Mouse (Mus musculus) stomach, postnatal 0 days (tissue): ENCODE results near the gene Stag1. TPM values are rescaled to one million over a fixed set of nuclear protein-coding genes. Genes with fewer than 3 reads are reported as not detected.

ENCODE experiments used
- ATAC-seq: fragments of 200-750 bp; cut with Nextera tagmentation; 2 replicates; pipeline ENCODE4 v1.8.0; 2017; ENCODE audit not compliant: low FRiP score, low TSS enrichment
- DNase-seq: peaks from one replicate; pipeline ENCODE4 v3.0.0-alpha.2; 2016; ENCODE audit warnings: low spot score
- H3K27ac ChIP-seq: fragments of 300-500 bp; sonication (generic); replicated peaks from 2 replicates; pipeline ENCODE4 v1.5.1; 2014; ENCODE audit warnings: mild to moderate bottlenecking, control low read depth
- H3K27me3 ChIP-seq: fragments of 300-500 bp; sonication (generic); 2 replicates; pipeline ENCODE4 v1.6.1; 2014; ENCODE audit warnings: low read length; ENCODE audit not compliant: control insufficient read depth, insufficient read depth
- H3K36me3 ChIP-seq: fragments of 300-500 bp; sonication (generic); 2 replicates; pipeline ENCODE4 v1.6.1; 2014; ENCODE audit warnings: low read length, mixed read lengths; ENCODE audit not compliant: control insufficient read depth, insufficient read depth
- H3K4me1 ChIP-seq: fragments of 300-500 bp; sonication (generic); replicated peaks from 2 replicates; pipeline ENCODE4 v1.6.1; 2014; ENCODE audit warnings: antibody characterized with exemption; ENCODE audit not compliant: control insufficient read depth, insufficient read depth
- H3K4me2 ChIP-seq: fragments of 300-500 bp; sonication (generic); replicated peaks from 2 replicates; pipeline ENCODE4 v1.6.1; 2014; ENCODE audit warnings: low read depth, mild to moderate bottlenecking, control low read depth, moderate library complexity
- H3K4me3 ChIP-seq: fragments of 300-500 bp; sonication (generic); 2 replicates; pipeline ENCODE4 v1.5.1; 2014; ENCODE audit warnings: low read depth, low read length, control low read depth
- H3K9ac ChIP-seq: fragments of 300-500 bp; sonication (generic); 2 replicates; pipeline ENCODE4 v1.6.1; 2014; ENCODE audit warnings: mild to moderate bottlenecking, low read length, control low read depth, mixed read lengths
- H3K9me3 ChIP-seq: fragments of 300-500 bp; sonication (generic); 2 replicates; pipeline ENCODE4 v1.6.1; 2016; ENCODE audit warnings: low read length; ENCODE audit not compliant: control insufficient read depth
- CTCF ChIP-seq: IDR thresholded peaks from 2 replicates; pipeline ENCODE4 v1.5.1; 2016; ENCODE audit warnings: antibody characterized with exemption, low read depth, mild to moderate bottlenecking, moderate library complexity
- EP300 ChIP-seq: optimal IDR thresholded peaks from 2 replicates; pipeline ENCODE3; 2016; ENCODE audit warnings: antibody characterized with exemption
- WGBS: fragments of 180-500 bp; shearing (Covaris S2); extraction: QIAGEN DNeasy Blood & Tissue Kit; methylation state at CpG from one replicate; pipeline ENCODE4 v1.1.7; 2014; 5-methylcytosine and 5-hydroxymethylcytosine counted together
- polyA plus RNA-seq: library from polyadenylated mRNA; unstranded; fragments of >200 nt; fragmentation: Nextera tagmentation; extraction: Ambion mirVana; gene quantifications from 2 replicates; pipeline ENCODE4 v1.2.1, GENCODE M21; 2015

The Stag1 gene
- polyA plus RNA-seq, 1 experiment from 2014 or later = 25.0 TPM

GRCm38 (mm10) chr9:100580196-100580740, 17.3 kb upstream of the Stag1 start:
- peak overlapping the region; percentile 61 for H3K27ac ChIP-seq
- TF ChIP-seq EP300 (no peak), CTCF (no peak)
- no peaks in the 10 kb centered on the region for H3K9me3 ChIP-seq
- no peak overlapping the region for H3K9ac ChIP-seq
- WGBS = 55% methylated on average over 20 of the region's 20 CpGs
- peak; percentile 31 for ATAC-seq
- H3K4me2 ChIP-seq = peak overlapping the region; percentile 34
- DNase-seq = peak; percentile 37
- H3K36me3 ChIP-seq = no peaks in the 10 kb centered on the region
- H3K4me1 ChIP-seq = no peaks in the 10 kb centered on the region
- no peaks in the 10 kb centered on the region for H3K27me3 ChIP-seq
- no peak overlapping the region for H3K4me3 ChIP-seq

- TF ChIP-seq CTCF (no peak), EP300 (no peak)
- no peak overlapping the region for H3K4me2 ChIP-seq
- H3K9ac ChIP-seq = no peak overlapping the region
- no peaks in the 10 kb centered on the region for H3K27me3 ChIP-seq
- no peaks in the 10 kb centered on the region for H3K9me3 ChIP-seq
- no peaks in the 10 kb centered on the region for H3K36me3 ChIP-seq
- DNase-seq (peak; percentile 86), ATAC-seq (peak; percentile 66; the same call in 1 of the 2 replicates)
- H3K4me3 ChIP-seq = no peak overlapping the region
- no peak overlapping the region for H3K27ac ChIP-seq
- no peaks in the 10 kb centered on the region for H3K4me1 ChIP-seq
- 46% methylated on average over 13 of the region's 13 CpGs for whole genome bisulfite sequencing
Measured at GRCm38 (mm10) chr9:100581543-100582492, 15.8 kb upstream of the Stag1 start.

GRCm38 (mm10) chr9:100582883-100583575, 14.6 kb upstream of the Stag1 start:
- no peaks in the 10 kb centered on the region for H3K4me1 ChIP-seq
- H3K36me3 ChIP-seq = no peaks in the 10 kb centered on the region
- DNase-seq (peak; percentile 65), ATAC-seq (peak; percentile 91)
- H3K4me2 ChIP-seq = peak overlapping the region; percentile 28
- no peaks in the 10 kb centered on the region for H3K27me3 ChIP-seq
- H3K27ac ChIP-seq = peak overlapping the region; percentile 83
- 37% methylated on average over 13 of the region's 13 CpGs for WGBS
- no peaks in the 10 kb centered on the region for H3K9me3 ChIP-seq
- no peak overlapping the region for H3K9ac ChIP-seq
- no peak overlapping the region for H3K4me3 ChIP-seq
- TF ChIP-seq CTCF (no peak), EP300 (no peak)

- no peak for TF ChIP-seq EP300
- no peak for TF ChIP-seq CTCF
- no peaks in the 10 kb centered on the region for H3K4me1 ChIP-seq
- peak overlapping the region; percentile 28; the same call in 1 of the 2 replicates for H3K4me2 ChIP-seq
- H3K27ac ChIP-seq = peak overlapping the region; percentile 83
- no peak overlapping the region for H3K4me3 ChIP-seq
- H3K36me3 ChIP-seq = no peaks in the 10 kb centered on the region
- no peak overlapping the region for H3K9ac ChIP-seq
- no peaks in the 10 kb centered on the region for H3K9me3 ChIP-seq
- WGBS = 72% methylated on average over 4 of the region's 4 CpGs
- no peaks in the 10 kb centered on the region for H3K27me3 ChIP-seq
- no peak for ATAC-seq
- no peak for DNase-seq
Measured at GRCm38 (mm10) chr9:100584031-100584430, 13.6 kb upstream of the Stag1 start.

GRCm38 (mm10) chr9:100590462-100590861, 7.1 kb upstream of the Stag1 start:
- no peaks in the 10 kb centered on the region for H3K27me3 ChIP-seq
- H3K4me1 ChIP-seq = no peaks in the 10 kb centered on the region
- H3K9ac ChIP-seq = no peak overlapping the region
- H3K4me2 ChIP-seq = no peak overlapping the region
- no peaks in the 10 kb centered on the region for H3K36me3 ChIP-seq
- TF ChIP-seq EP300 (no peak), CTCF (no peak)
- DNase-seq (no peak), ATAC-seq (no peak)
- H3K9me3 ChIP-seq = no peaks in the 10 kb centered on the region
- 55% methylated on average over 4 of the region's 4 CpGs for WGBS
- H3K4me3 ChIP-seq = no peak overlapping the region
- no peak overlapping the region for H3K27ac ChIP-seq
